Mouse (Mus musculus): ENCODE results near the gene Lta.

- no peak for TF ChIP-seq POLR2A (IDR thresholded peaks at IDR 0.05; ENCODE audit: borderline replicate concordance, control insufficient read depth, low read depth, low read length)
- TF ChIP-seq CTCF (IDR thresholded peaks at IDR 0.05; ENCODE audit: control insufficient read depth, insufficient read depth, low read length) = no peak
These were observed 21.5 kb upstream of the Lta start for GRCm38 (mm10) chr17:35226561-35227046.
